Mouse (Mus musculus): Measurements from ENCODE around the gene Tarbp2.

- no peak for TF ChIP-seq GATA1 (IDR thresholded peaks at IDR 0.05; ENCODE audit: low read length)
- TF ChIP-seq TAL1 (IDR thresholded peaks at IDR 0.05; ENCODE audit: low read length) = no peak
These were observed 10.4 kb upstream of the Tarbp2 start for GRCm38 (mm10) chr15:102507561-102507960.

Data from erythroblast, embryonic 14.5 days (primary cell).